Mouse (Mus musculus) Patski (cell line): ENCODE results near the gene 3830406C13Rik. TPM values are rescaled to one million over a fixed set of nuclear protein-coding genes. Genes with fewer than 3 reads are reported as not detected.

Experiments used
- ATAC-seq: fragments of 100-300 bp; one replicate; pipeline ENCODE4 v1.8.0; 2021
- CTCF ChIA-PET: fragments of 350-600 bp; sonication (Branson Sonifier 250); formaldehyde crosslinking; loops from one replicate; lab custom pipeline; 2022; ENCODE audit warnings: inconsistent platforms; lab: Charles Lee
- POLR2A ChIA-PET: fragments of 350-600 bp; sonication (Branson Sonifier 250); formaldehyde crosslinking; loops from one replicate; lab custom pipeline; 2022; ENCODE audit warnings: antibody characterized with exemption, inconsistent platforms; lab: Charles Lee
- DNase-seq: peaks from one replicate; pipeline ENCODE4 v3.0.0-alpha.2; 2011; ENCODE audit warnings: low read depth, low spot score
- H3K27me3 ChIP-seq: fragments of 371-371 bp; one replicate; pipeline ENCODE4 v1.5.1; 2021
- CTCF ChIP-seq: fragments of 100-300 bp; IDR thresholded peaks from one replicate; pipeline ENCODE4 v1.5.1; 2021
- in situ Hi-C: fragments of 300-500 bp; cut with MboI; formaldehyde crosslinking; loops from 3 replicates; pipeline ENCODE4 v1.11.1; 2018; ENCODE audit warnings: low pct_unique_long_range_greater_than_20kb, mixed read lengths
- polyA plus RNA-seq: library from polyadenylated mRNA; unstranded; gene quantifications from one replicate; pipeline ENCODE4 v1.2.3, GENCODE M21; 2021

Gene 3830406C13Rik
- polyA plus RNA-seq, 1 experiment from 2014 or later, result 37.8 TPM

- ATAC-seq (no peak), DNase-seq (no peak)
- peaks cover 29% of the 10 kb centered on the region for H3K27me3 ChIP-seq
- POLR2A ChIA-PET, result no interaction called here
- in situ Hi-C loops, result no loop called here
- CTCF ChIA-PET, result no interaction called here
- TF ChIP-seq CTCF, result peak; percentile 22
These were observed 49.6 kb downstream of the 3830406C13Rik start for GRCm38 (mm10) chr14:12333622-12334021.

DNA sequence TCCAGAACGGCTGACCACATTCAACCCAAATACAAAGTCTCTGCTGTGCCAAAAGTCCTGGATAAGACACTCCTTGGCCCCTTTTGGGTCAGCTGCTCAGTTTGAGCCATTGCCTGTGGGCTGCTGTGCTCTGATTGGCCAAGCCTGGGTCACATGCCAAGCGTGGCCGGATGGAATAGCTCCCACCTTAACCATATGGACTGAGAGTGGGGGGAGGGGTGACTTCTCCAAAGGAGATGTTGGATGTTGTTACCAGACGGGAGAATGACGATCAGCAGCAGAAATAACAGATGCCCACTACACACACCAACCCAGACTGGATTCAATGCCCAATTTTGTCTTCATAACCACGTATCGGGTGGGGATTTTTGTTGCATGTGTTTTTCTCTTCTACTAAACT lies 51.0 kb downstream of the 3830406C13Rik start:
- ChIA-PET POLR2A (no interaction called here), CTCF (interaction anchor here (1.0 kb wide), 1 partner anchor 11 kb away, joined by 3 read pairs; no protein-coding TSS in a partner anchor)
- H3K27me3 ChIP-seq, result peaks cover 21% of the 10 kb centered on the region
- no peak for DNase-seq
- TF ChIP-seq CTCF, result no peak
- in situ Hi-C loops, result no loop called here
- no peak for ATAC-seq

GRCm38 (mm10) chr14:12337421-12337997 lies 53.5 kb downstream of the 3830406C13Rik start:
- POLR2A ChIA-PET, result interaction anchor here (0.6 kb wide), 1 partner anchor 95 kb away, joined by 3 read pairs; no protein-coding TSS in a partner anchor
- no peak for TF ChIP-seq CTCF
- ATAC-seq (no peak), DNase-seq (no peak)
- peaks cover 28% of the 10 kb centered on the region for H3K27me3 ChIP-seq
- in situ Hi-C loops, result no loop called here
- CTCF ChIA-PET, result no interaction called here

DNA sequence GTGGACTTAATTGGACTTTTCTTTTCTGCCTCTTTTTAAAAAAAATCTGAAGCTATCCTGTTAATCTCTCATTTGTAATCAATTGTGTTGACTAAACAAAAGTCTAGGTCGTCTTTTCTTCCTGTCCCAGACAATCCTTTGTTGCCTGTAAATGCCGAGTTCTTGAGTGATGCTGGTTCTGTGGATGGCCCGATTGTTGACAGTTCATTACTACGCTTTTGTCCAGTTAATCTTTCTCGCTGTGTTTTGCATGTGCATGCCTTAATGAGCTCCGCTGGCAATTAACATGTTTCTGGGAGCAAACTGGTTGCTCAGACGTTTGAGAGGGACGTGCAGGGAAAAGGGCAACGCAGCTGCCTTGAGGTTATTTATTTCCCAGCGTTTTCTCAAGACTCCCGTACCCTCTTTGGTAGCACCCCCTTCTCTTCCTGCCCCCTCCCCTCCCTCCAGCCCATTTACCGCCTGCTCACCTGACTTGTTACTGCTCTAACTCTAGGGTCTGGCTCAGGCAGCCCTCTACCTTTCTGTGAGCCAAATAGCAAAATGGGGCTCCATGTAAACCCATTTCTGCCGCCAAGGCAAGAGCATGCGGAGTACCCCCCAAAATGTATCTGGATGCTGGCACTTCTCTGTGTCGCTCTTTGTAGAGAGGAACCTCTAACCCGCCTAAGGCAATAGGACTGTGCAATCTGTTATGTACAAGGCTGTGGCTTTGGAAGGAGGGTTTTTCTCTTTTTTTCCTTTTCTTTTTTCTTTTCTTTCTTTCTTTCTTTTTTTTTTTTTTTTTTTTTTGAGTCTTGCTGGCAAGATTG lies 54.2 kb downstream of the 3830406C13Rik start:
- DNase-seq (no peak), ATAC-seq (no peak)
- in situ Hi-C loops, result no loop called here
- H3K27me3 ChIP-seq, result peaks cover 31% of the 10 kb centered on the region
- no peak for TF ChIP-seq CTCF
- ChIA-PET CTCF (no interaction called here), POLR2A (no interaction called here)

GRCm38 (mm10) chr14:12338811-12339565 lies 55.0 kb downstream of the 3830406C13Rik start:
- H3K27me3 ChIP-seq, result peaks cover 31% of the 10 kb centered on the region
- ChIA-PET POLR2A (no interaction called here), CTCF (no interaction called here)
- ATAC-seq (no peak), DNase-seq (no peak)
- TF ChIP-seq CTCF, result no peak
- in situ Hi-C loops, result no loop called here

DNA sequence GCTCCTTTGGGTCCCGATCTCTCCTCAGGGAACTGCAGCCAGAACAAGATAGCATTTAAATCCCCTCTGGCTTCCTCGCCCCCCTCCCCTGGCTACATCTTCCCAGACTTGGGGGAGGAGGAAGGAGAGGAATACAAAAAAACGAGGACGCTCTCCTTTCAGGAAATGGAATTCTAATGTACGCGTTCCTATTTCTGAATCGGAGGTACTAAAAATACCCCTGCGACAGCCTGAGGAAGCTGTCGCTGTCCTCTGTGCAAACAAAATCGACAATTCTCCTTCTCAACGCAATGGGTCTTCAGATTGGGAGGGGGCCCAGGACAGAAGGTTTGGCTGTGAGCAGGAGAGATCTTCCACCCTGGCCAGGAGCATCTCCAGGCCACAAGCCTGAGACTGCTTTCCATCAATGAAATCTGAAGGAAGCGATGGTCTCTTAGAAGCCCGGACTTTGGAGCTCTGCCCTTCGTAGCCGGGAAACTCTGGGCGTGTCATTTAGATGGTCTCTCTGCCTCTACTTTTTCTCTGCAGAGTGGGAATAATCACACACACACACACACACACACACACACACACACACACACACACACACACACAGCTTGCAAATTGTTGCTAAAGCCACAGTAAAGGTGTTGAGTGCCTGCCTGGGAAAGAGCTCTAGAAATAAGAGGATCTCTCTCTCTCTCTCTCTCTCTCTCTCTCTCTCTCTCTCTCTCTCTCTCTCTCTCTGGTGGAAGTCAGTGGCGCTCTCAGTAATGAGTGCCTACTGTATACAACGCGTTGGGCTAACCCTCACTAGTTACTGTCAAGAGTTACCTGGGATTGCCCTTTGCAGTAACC lies 56.5 kb downstream of the 3830406C13Rik start:
- no peak for TF ChIP-seq CTCF
- ChIA-PET POLR2A (no interaction called here), CTCF (interaction anchor here (0.8 kb wide), 1 partner anchor 11 kb away, joined by 3 read pairs; no protein-coding TSS in a partner anchor)
- H3K27me3 ChIP-seq, result peaks cover 33% of the 10 kb centered on the region
- in situ Hi-C loops, result no loop called here
- DNase-seq (no peak), ATAC-seq (no peak)

- in situ Hi-C loops, result no loop called here
- no peak for TF ChIP-seq CTCF
- DNase-seq (no peak), ATAC-seq (peak; percentile 52)
- peaks cover 30% of the 10 kb centered on the region for H3K27me3 ChIP-seq
- POLR2A ChIA-PET, result no interaction called here
- CTCF ChIA-PET, result interaction anchor here (0.8 kb wide), 1 partner anchor 12 kb away, joined by 3 read pairs; no protein-coding TSS in a partner anchor
These were observed 57.3 kb downstream of the 3830406C13Rik start for GRCm38 (mm10) chr14:12341075-12341788.

- ATAC-seq, result no peak
- no peak for TF ChIP-seq CTCF
- CTCF ChIA-PET, result no interaction called here
- H3K27me3 ChIP-seq, result peaks cover 26% of the 10 kb centered on the region
- POLR2A ChIA-PET, result no interaction called here
- in situ Hi-C loops, result no loop called here
- DNase-seq, result no peak
These were observed 58.0 kb downstream of the 3830406C13Rik start for GRCm38 (mm10) chr14:12341789-12342457.
